Mouse (Mus musculus) hindbrain, embryonic 13.5 days (tissue): ENCODE results near the gene Mobp. TPM values are rescaled to one million over a fixed set of nuclear protein-coding genes. Genes with fewer than 3 reads are reported as not detected.

Source experiments
- ATAC-seq: fragments of 200-750 bp; cut with Nextera tagmentation; 2 replicates; pipeline ENCODE4 v1.8.0; 2017; ENCODE audit warnings: moderate TSS enrichment; ENCODE audit not compliant: low FRiP score
- H3K27ac ChIP-seq: fragments of 300-500 bp; sonication (generic); 2 replicates; pipeline ENCODE4 v1.5.1; 2015; ENCODE audit warnings: inconsistent platforms, mild to moderate bottlenecking, moderate library complexity
- H3K27me3 ChIP-seq: fragments of 300-500 bp; sonication (generic); 2 replicates; pipeline ENCODE4 v1.6.1; 2015; ENCODE audit warnings: mild to moderate bottlenecking, inconsistent platforms
- H3K36me3 ChIP-seq: fragments of 300-500 bp; sonication (generic); 2 replicates; pipeline ENCODE4 v1.6.1; 2015; ENCODE audit warnings: mild to moderate bottlenecking, inconsistent platforms
- H3K4me1 ChIP-seq: fragments of 300-500 bp; sonication (generic); replicated peaks from 2 replicates; pipeline ENCODE4 v1.6.1; 2015; ENCODE audit warnings: inconsistent platforms
- H3K4me2 ChIP-seq: fragments of 300-500 bp; sonication (generic); 2 replicates; pipeline ENCODE4 v1.6.1; 2015; ENCODE audit warnings: inconsistent platforms, mild to moderate bottlenecking, moderate library complexity
- H3K4me3 ChIP-seq: fragments of 300-500 bp; sonication (generic); 2 replicates; pipeline ENCODE4 v1.5.1; 2015; ENCODE audit warnings: mild to moderate bottlenecking, inconsistent platforms
- H3K9ac ChIP-seq: fragments of 300-500 bp; sonication (generic); 2 replicates; pipeline ENCODE4 v1.6.1; 2015; ENCODE audit warnings: mild to moderate bottlenecking, inconsistent platforms
- H3K9me3 ChIP-seq: fragments of 300-500 bp; sonication (generic); 2 replicates; pipeline ENCODE4 v1.6.1; 2016; ENCODE audit warnings: inconsistent platforms
- WGBS: fragments of 180-500 bp; shearing (Covaris S2); methylation state at CpG from one replicate; pipeline ENCODE4 v1.1.7; 2015; 5-methylcytosine and 5-hydroxymethylcytosine counted together
- polyA plus RNA-seq: library from polyadenylated mRNA; unstranded; fragments of >200 nt; fragmentation: Nextera tagmentation; extraction: Ambion mirVana; gene quantifications from 2 replicates; pipeline ENCODE4 v1.2.1, GENCODE M21; 2015

The Mobp gene
- polyA plus RNA-seq, 1 experiment from 2014 or later: not detected

GRCm38 (mm10) chr9:120151152-120151551 lies 1.6 kb downstream of the Mobp start:
- Histone ChIP-seq H3K9me3 (no peaks in the 10 kb centered on the region), H3K27me3 (peaks cover 54% of the 10 kb centered on the region), H3K27ac (no peak overlapping the region), H3K4me3 (no peak overlapping the region), H3K9ac (no peak overlapping the region), H3K36me3 (no peaks in the 10 kb centered on the region), H3K4me1 (0 out of 2 replicates have a peak, but pooled peaks cover 5% of the 10 kb centered on the region), H3K4me2 (no peak overlapping the region)
- no peak for ATAC-seq
- 80% methylated on average over 5 of the region's 5 CpGs for WGBS

GRCm38 (mm10) chr9:120151906-120152399 lies 2.4 kb downstream of the Mobp start:
- Histone ChIP-seq H3K36me3 (no peaks in the 10 kb centered on the region), H3K4me3 (no peak overlapping the region), H3K9ac (no peak overlapping the region), H3K4me1 (0 out of 2 replicates have a peak, but pooled peaks cover 5% of the 10 kb centered on the region), H3K27ac (no peak overlapping the region), H3K4me2 (no peak overlapping the region), H3K27me3 (peaks cover 54% of the 10 kb centered on the region), H3K9me3 (no peaks in the 10 kb centered on the region)
- WGBS: 76% methylated on average over 12 of the region's 12 CpGs
- no peak for ATAC-seq

- H3K4me1 ChIP-seq: peaks cover 13% of the 10 kb centered on the region
- H3K27me3 ChIP-seq: 0 out of 2 replicates have a peak, but pooled peaks cover 16% of the 10 kb centered on the region
- WGBS: 41% methylated on average over 4 of the region's 4 CpGs
- H3K27ac ChIP-seq: peak overlapping the region; percentile 63
- H3K36me3 ChIP-seq: no peaks in the 10 kb centered on the region
- H3K9me3 ChIP-seq: no peaks in the 10 kb centered on the region
- ATAC-seq: peak; percentile 63; the same call in 1 of the 2 replicates
- H3K4me3 ChIP-seq: no peak overlapping the region
- no peak overlapping the region for H3K4me2 ChIP-seq
- H3K9ac ChIP-seq: no peak overlapping the region
Observed at GRCm38 (mm10) chr9:120158047-120158446, 8.5 kb downstream of the Mobp start.

- Histone ChIP-seq H3K4me2 (no peak overlapping the region), H3K27ac (no peak overlapping the region), H3K4me1 (no peaks in the 10 kb centered on the region), H3K9ac (no peak overlapping the region), H3K4me3 (no peak overlapping the region), H3K9me3 (no peaks in the 10 kb centered on the region), H3K27me3 (0 out of 2 replicates have a peak, but pooled peaks cover 4% of the 10 kb centered on the region), H3K36me3 (no peaks in the 10 kb centered on the region)
- 84% methylated on average over 16 of the region's 16 CpGs for WGBS
- no peak for ATAC-seq
Observed at GRCm38 (mm10) chr9:120163862-120164261, 14.4 kb downstream of the Mobp start.

- no peak for ATAC-seq
Observed at GRCm38 (mm10) chr9:120167826-120168225, 18.3 kb downstream of the Mobp start.

GRCm38 (mm10) chr9:120171295-120171694 lies 21.8 kb downstream of the Mobp start:
- 37% methylated on average over 5 of the region's 5 CpGs for whole genome bisulfite sequencing
- Histone ChIP-seq H3K9me3 (peaks cover 6% of the 10 kb centered on the region), H3K4me2 (no peak overlapping the region), H3K4me1 (no peaks in the 10 kb centered on the region), H3K9ac (no peak overlapping the region), H3K27me3 (0 out of 2 replicates have a peak, but pooled peaks cover 8% of the 10 kb centered on the region), H3K27ac (no peak overlapping the region), H3K36me3 (no peaks in the 10 kb centered on the region), H3K4me3 (no peak overlapping the region)
- no peak for ATAC-seq

More at GRCm38 (mm10) chr9:120167826-120168225, 18.3 kb downstream of the Mobp start:
- WGBS: 77% methylated on average over 11 of the region's 11 CpGs
- no peaks in the 10 kb centered on the region for H3K4me1 ChIP-seq
- no peaks in the 10 kb centered on the region for H3K36me3 ChIP-seq
- no peak overlapping the region for H3K9ac ChIP-seq
- H3K9me3 ChIP-seq: peaks cover 3% of the 10 kb centered on the region
- 0 out of 2 replicates have a peak, but pooled peaks cover 8% of the 10 kb centered on the region for H3K27me3 ChIP-seq
- no peak overlapping the region for H3K4me3 ChIP-seq
- H3K4me2 ChIP-seq: no peak overlapping the region
- H3K27ac ChIP-seq: no peak overlapping the region

- 81% methylated on average over 18 of the region's 18 CpGs for WGBS
- no peaks in the 10 kb centered on the region for H3K4me1 ChIP-seq
- H3K4me2 ChIP-seq: no peak overlapping the region
- no peak overlapping the region for H3K27ac ChIP-seq
- ATAC-seq: no peak
- H3K4me3 ChIP-seq: no peak overlapping the region
- H3K9me3 ChIP-seq: peaks cover 6% of the 10 kb centered on the region
- no peak overlapping the region for H3K9ac ChIP-seq
- H3K36me3 ChIP-seq: no peaks in the 10 kb centered on the region
- 0 out of 2 replicates have a peak, but pooled peaks cover 4% of the 10 kb centered on the region for H3K27me3 ChIP-seq
Observed at GRCm38 (mm10) chr9:120174436-120175137, 25.1 kb downstream of the Mobp start.

- H3K36me3 ChIP-seq: no peaks in the 10 kb centered on the region
- 93% methylated on average over 10 of the region's 10 CpGs for WGBS
- ATAC-seq: no peak
- no peak overlapping the region for H3K4me3 ChIP-seq
- no peak overlapping the region for H3K4me2 ChIP-seq
- no peaks in the 10 kb centered on the region for H3K27me3 ChIP-seq
- no peaks in the 10 kb centered on the region for H3K9me3 ChIP-seq
- no peaks in the 10 kb centered on the region for H3K4me1 ChIP-seq
- no peak overlapping the region for H3K27ac ChIP-seq
- no peak overlapping the region for H3K9ac ChIP-seq
Observed at GRCm38 (mm10) chr9:120178813-120179212, 29.3 kb downstream of the Mobp start.

- Histone ChIP-seq H3K27me3 (no peaks in the 10 kb centered on the region), H3K4me1 (no peaks in the 10 kb centered on the region), H3K27ac (no peak overlapping the region), H3K36me3 (no peaks in the 10 kb centered on the region), H3K9ac (0 out of 2 replicates have a peak overlapping the region, but pooled peaks have one; percentile 1), H3K4me2 (no peak overlapping the region), H3K9me3 (no peaks in the 10 kb centered on the region), H3K4me3 (no peak overlapping the region)
- 0 out of 2 replicates have a peak, but pooled peaks have one; percentile 36 for ATAC-seq
- WGBS: 37% methylated on average over 13 of the region's 13 CpGs
Observed at GRCm38 (mm10) chr9:120184499-120184898, 35.0 kb downstream of the Mobp start.

GRCm38 (mm10) chr9:120186856-120187255 lies 37.3 kb downstream of the Mobp start:
- Histone ChIP-seq H3K27me3 (0 out of 2 replicates have a peak, but pooled peaks cover 4% of the 10 kb centered on the region), H3K27ac (no peak overlapping the region), H3K9me3 (no peaks in the 10 kb centered on the region), H3K4me1 (peaks cover 4% of the 10 kb centered on the region), H3K36me3 (no peaks in the 10 kb centered on the region), H3K9ac (no peak overlapping the region), H3K4me3 (no peak overlapping the region), H3K4me2 (no peak overlapping the region)
- WGBS: 83% methylated on average over 5 of the region's 5 CpGs
- ATAC-seq: no peak

GRCm38 (mm10) chr9:120190891-120191290 lies 41.4 kb downstream of the Mobp start:
- Histone ChIP-seq H3K36me3 (no peaks in the 10 kb centered on the region), H3K9ac (peak overlapping the region; percentile 70), H3K27me3 (0 out of 2 replicates have a peak, but pooled peaks cover 4% of the 10 kb centered on the region), H3K4me1 (peaks cover 4% of the 10 kb centered on the region), H3K4me3 (peak overlapping the region; percentile 37), H3K27ac (peak overlapping the region; percentile 87), H3K9me3 (no peaks in the 10 kb centered on the region), H3K4me2 (peak overlapping the region; percentile 53)
- WGBS: 43% methylated on average over 13 of the region's 13 CpGs
- peak; percentile 80 for ATAC-seq

- 28% methylated on average over 21 of the region's 21 CpGs for WGBS
- H3K9ac ChIP-seq: peak overlapping the region; percentile 70
- peak overlapping the region; percentile 53 for H3K4me2 ChIP-seq
- H3K4me1 ChIP-seq: peaks cover 4% of the 10 kb centered on the region
- H3K9me3 ChIP-seq: peaks cover 1% of the 10 kb centered on the region; the same call in 1 of the 2 replicates
- peak overlapping the region; percentile 37 for H3K4me3 ChIP-seq
- 0 out of 2 replicates have a peak, but pooled peaks cover 4% of the 10 kb centered on the region for H3K27me3 ChIP-seq
- peak; percentile 95 for ATAC-seq
- no peaks in the 10 kb centered on the region for H3K36me3 ChIP-seq
- H3K27ac ChIP-seq: peak overlapping the region; percentile 87
Observed at GRCm38 (mm10) chr9:120191362-120192098, 42.0 kb downstream of the Mobp start.
